Mouse (Mus musculus) small intestine, adult 2 months (tissue): Measurements from ENCODE around the gene Tmpo. TPM values are rescaled to one million over a fixed set of nuclear protein-coding genes. Genes with fewer than 3 reads are reported as not detected.

Source experiments
- H3K27ac ChIP-seq: fragments of 200-500 bp; 2 replicates; pipeline ENCODE4 v1.5.1; 2012; ENCODE audit warnings: low read depth, low read length, control low read depth, inconsistent platforms; ENCODE audit not compliant: insufficient read depth
- H3K27me3 ChIP-seq: fragments of 200-500 bp; 2 replicates; pipeline ENCODE4 v1.6.1; 2012; ENCODE audit warnings: mild to moderate bottlenecking, moderate library complexity, low read length, inconsistent platforms; ENCODE audit not compliant: control insufficient read depth, insufficient read depth
- H3K36me3 ChIP-seq: fragments of 200-500 bp; 2 replicates; pipeline ENCODE4 v1.6.1; 2012; ENCODE audit warnings: mild to moderate bottlenecking, low read length, control low read depth, inconsistent platforms; ENCODE audit not compliant: control insufficient read depth, insufficient read depth
- H3K4me1 ChIP-seq: fragments of 200-500 bp; 2 replicates; pipeline ENCODE4 v1.6.1; 2012; ENCODE audit warnings: low read length, inconsistent platforms, mixed read lengths; ENCODE audit not compliant: control insufficient read depth, insufficient read depth, insufficient read length
- H3K4me3 ChIP-seq: fragments of 200-500 bp; 2 replicates; pipeline ENCODE4 v1.5.1; 2012; ENCODE audit warnings: low read depth, mild to moderate bottlenecking, control low read depth, inconsistent platforms, low read length, moderate library complexity
- CTCF ChIP-seq: fragments of 200-500 bp; IDR thresholded peaks from 2 replicates; pipeline ENCODE4 v1.5.1; 2012; ENCODE audit warnings: low read depth, mild to moderate bottlenecking, control low read depth, inconsistent platforms, low read length, moderate library complexity, mixed read lengths; ENCODE audit not compliant: insufficient replicate concordance, insufficient read length; ENCODE audit errors: extremely low read depth
- POLR2A ChIP-seq: fragments of 200-500 bp; IDR thresholded peaks from 2 replicates; pipeline ENCODE4 v1.6.1; 2012; ENCODE audit warnings: low read depth, mild to moderate bottlenecking, control low read depth, inconsistent platforms, low read length, moderate library complexity
- WGBS: fragments of 180-500 bp; shearing (Covaris S2); methylation state at CpG from one replicate; pipeline ENCODE4 v1.1.7; 2018; 5-methylcytosine and 5-hydroxymethylcytosine counted together
- polyA plus RNA-seq: library from polyadenylated mRNA; depleted of rRNA; stranded (reverse); fragments of >200 nt; gene quantifications from 2 replicates; pipeline ENCODE4 v1.2.3, GENCODE M21; 2012

Tmpo gene
- polyA plus RNA-seq, 1 experiment = 29.0 TPM

GRCm38 (mm10) chr10:91172329-91173100 is 8.6 kb downstream of the Tmpo start:
- no peak for TF ChIP-seq CTCF
- no peak for TF ChIP-seq POLR2A
- Histone ChIP-seq H3K27me3 (no peaks in the 10 kb centered on the region), H3K4me1 (no peaks in the 10 kb centered on the region; the same call in 1 of the 2 replicates), H3K4me3 (no peak overlapping the region), H3K36me3 (no peaks in the 10 kb centered on the region), H3K27ac (0 out of 2 replicates have a peak overlapping the region, but pooled peaks have one; percentile 90)
- WGBS = 74% methylated on average over 14 of the region's 14 CpGs

- Histone ChIP-seq H3K27ac (peak overlapping the region; percentile 90), H3K4me1 (no peaks in the 10 kb centered on the region; the same call in 1 of the 2 replicates), H3K36me3 (no peaks in the 10 kb centered on the region), H3K4me3 (peak overlapping the region; percentile 97), H3K27me3 (no peaks in the 10 kb centered on the region)
- under 1% methylated on average over 66 of the region's 68 CpGs for WGBS
- TF ChIP-seq POLR2A (peak; percentile 88), CTCF (no peak)
Measured at GRCm38 (mm10) chr10:91171455-91172328, 9.4 kb downstream of the Tmpo start.

- WGBS = under 1% methylated on average over 57 of the region's 59 CpGs
- TF ChIP-seq CTCF (no peak), POLR2A (no peak)
- Histone ChIP-seq H3K4me1 (no peaks in the 10 kb centered on the region; the same call in 1 of the 2 replicates), H3K27me3 (no peaks in the 10 kb centered on the region), H3K4me3 (peak overlapping the region; percentile 97), H3K27ac (peak overlapping the region; percentile 82), H3K36me3 (no peaks in the 10 kb centered on the region)
Measured at GRCm38 (mm10) chr10:91171041-91171440, 10.1 kb downstream of the Tmpo start.

GRCm38 (mm10) chr10:91170143-91170941 is 10.8 kb downstream of the Tmpo start:
- peaks cover under 1% of the 10 kb centered on the region for H3K36me3 ChIP-seq
- TF ChIP-seq CTCF (peak; percentile 78; the same call in 1 of the 2 replicates), POLR2A (peak; percentile 77)
- H3K4me3 ChIP-seq = peak overlapping the region; percentile 97
- no peaks in the 10 kb centered on the region; the same call in 1 of the 2 replicates for H3K4me1 ChIP-seq
- WGBS = under 1% methylated on average over 50 of the region's 50 CpGs
- peak overlapping the region; percentile 82 for H3K27ac ChIP-seq
- H3K27me3 ChIP-seq = no peaks in the 10 kb centered on the region

GRCm38 (mm10) chr10:91169414-91170065 is 11.6 kb downstream of the Tmpo start:
- Histone ChIP-seq H3K27ac (no peak overlapping the region), H3K36me3 (peaks cover 6% of the 10 kb centered on the region), H3K27me3 (no peaks in the 10 kb centered on the region), H3K4me3 (peak overlapping the region; percentile 50), H3K4me1 (no peaks in the 10 kb centered on the region; the same call in 1 of the 2 replicates)
- 5% methylated on average over 17 of the region's 17 CpGs for WGBS
- TF ChIP-seq POLR2A (no peak), CTCF (no peak)

- Histone ChIP-seq H3K27me3 (no peaks in the 10 kb centered on the region), H3K36me3 (peaks cover 21% of the 10 kb centered on the region), H3K4me1 (no peaks in the 10 kb centered on the region; the same call in 1 of the 2 replicates), H3K4me3 (peak overlapping the region; percentile 10; the same call in 1 of the 2 replicates), H3K27ac (no peak overlapping the region)
- TF ChIP-seq CTCF = no peak
- no peak for TF ChIP-seq POLR2A
- WGBS = 12% methylated on average over 7 of the region's 7 CpGs
Measured at GRCm38 (mm10) chr10:91167352-91167751, 13.8 kb downstream of the Tmpo start.
